Mouse (Mus musculus) heart, embryonic 16.5 days (tissue): ENCODE data around the gene Cttnbp2nl. TPM values are rescaled to one million over a fixed set of nuclear protein-coding genes. Genes with fewer than 3 reads are reported as not detected.
A peak's percentile ranks its signal among the peaks of the same experiment; 100 is the strongest.

Experiments used
- ATAC-seq: fragments of 200-750 bp; cut with Nextera tagmentation; replicated peaks from 2 replicates; pipeline ENCODE4 v1.8.0; 2017; ENCODE audit warnings: moderate number of reproducible peaks; ENCODE audit not compliant: insufficient read depth, low FRiP score; ENCODE audit errors: extremely low read depth
- H3K27ac ChIP-seq: fragments of 300-500 bp; sonication (generic); 2 replicates; pipeline ENCODE4 v1.5.1; 2014; ENCODE audit warnings: mild to moderate bottlenecking, low read length, control low read depth, moderate library complexity
- H3K27me3 ChIP-seq: fragments of 300-500 bp; sonication (generic); 2 replicates; pipeline ENCODE4 v1.6.1; 2014; ENCODE audit warnings: low read length, mixed read lengths; ENCODE audit not compliant: control insufficient read depth, insufficient read depth
- H3K36me3 ChIP-seq: fragments of 300-500 bp; sonication (generic); 2 replicates; pipeline ENCODE4 v1.6.1; 2014; ENCODE audit not compliant: control insufficient read depth, insufficient read depth
- H3K4me1 ChIP-seq: fragments of 300-500 bp; sonication (generic); 2 replicates; pipeline ENCODE4 v1.6.1; 2014; ENCODE audit warnings: low read length, mixed read lengths; ENCODE audit not compliant: control insufficient read depth, insufficient read depth
- H3K4me2 ChIP-seq: fragments of 300-500 bp; sonication (generic); 2 replicates; pipeline ENCODE4 v1.6.1; 2014; ENCODE audit warnings: low read depth, mild to moderate bottlenecking, control low read depth, low read length
- H3K4me3 ChIP-seq: fragments of 300-500 bp; sonication (generic); 2 replicates; pipeline ENCODE4 v1.5.1; 2014; ENCODE audit warnings: mild to moderate bottlenecking, control low read depth, low read length
- H3K9ac ChIP-seq: fragments of 300-500 bp; sonication (generic); 2 replicates; pipeline ENCODE4 v1.6.1; 2014; ENCODE audit warnings: low read length, control low read depth
- H3K9me3 ChIP-seq: fragments of 300-500 bp; sonication (generic); replicated peaks from 2 replicates; pipeline ENCODE4 v1.6.1; 2016; ENCODE audit warnings: low read length; ENCODE audit not compliant: control insufficient read depth
- WGBS: fragments of 180-500 bp; shearing (Covaris S2); extraction: QIAGEN DNeasy Blood & Tissue Kit; methylation state at CpG from one replicate; pipeline ENCODE4 v1.1.7; 2014; 5-methylcytosine and 5-hydroxymethylcytosine counted together
- polyA plus RNA-seq: library from polyadenylated mRNA; unstranded; fragments of >200 nt; fragmentation: Nextera tagmentation; extraction: Ambion mirVana; gene quantifications from 2 replicates; pipeline ENCODE4 v1.2.1, GENCODE M21; 2015

Gene Cttnbp2nl
- polyA plus RNA-seq, 1 experiment from 2014 or later: 19.4 TPM

GRCm38 (mm10) chr3:105014908-105015307 lies 38.0 kb downstream of the Cttnbp2nl start:
- Histone ChIP-seq H3K36me3 (peaks cover 11% of the 10 kb centered on the region), H3K27ac (no peak overlapping the region), H3K9ac (no peak overlapping the region), H3K4me3 (no peak overlapping the region), H3K9me3 (no peaks in the 10 kb centered on the region), H3K27me3 (no peaks in the 10 kb centered on the region), H3K4me1 (peaks cover 19% of the 10 kb centered on the region), H3K4me2 (no peak overlapping the region)
- 40% methylated on average over 2 of the region's 2 CpGs for WGBS
- no peak for ATAC-seq

- 70% methylated on average over 7 of the region's 7 CpGs for WGBS
- H3K4me3 ChIP-seq: no peak overlapping the region
- H3K9me3 ChIP-seq: no peaks in the 10 kb centered on the region
- peaks cover 16% of the 10 kb centered on the region for H3K4me1 ChIP-seq
- peak; percentile 56; the same call in 1 of the 2 replicates for ATAC-seq
- H3K27ac ChIP-seq: peak overlapping the region; percentile 6; the same call in 1 of the 2 replicates
- H3K9ac ChIP-seq: no peak overlapping the region
- no peaks in the 10 kb centered on the region for H3K27me3 ChIP-seq
- H3K36me3 ChIP-seq: peaks cover 19% of the 10 kb centered on the region
- H3K4me2 ChIP-seq: no peak overlapping the region
Measured at GRCm38 (mm10) chr3:105012696-105013313, 40.1 kb downstream of the Cttnbp2nl start.

- H3K27ac ChIP-seq: no peak overlapping the region
- H3K4me1 ChIP-seq: peaks cover 16% of the 10 kb centered on the region
- no peaks in the 10 kb centered on the region for H3K9me3 ChIP-seq
- H3K36me3 ChIP-seq: peaks cover 27% of the 10 kb centered on the region
- no peak for ATAC-seq
- no peak overlapping the region for H3K4me2 ChIP-seq
- no peak overlapping the region for H3K4me3 ChIP-seq
- 47% methylated on average over 5 of the region's 5 CpGs for WGBS
- no peaks in the 10 kb centered on the region for H3K27me3 ChIP-seq
- H3K9ac ChIP-seq: no peak overlapping the region
Measured at GRCm38 (mm10) chr3:105011883-105012282, 41.1 kb downstream of the Cttnbp2nl start.

- 89% methylated on average over 11 of the region's 11 CpGs for whole genome bisulfite sequencing
- ATAC-seq: no peak
- H3K9ac ChIP-seq: no peak overlapping the region
- peaks cover 36% of the 10 kb centered on the region for H3K36me3 ChIP-seq
- H3K27me3 ChIP-seq: no peaks in the 10 kb centered on the region
- H3K9me3 ChIP-seq: no peaks in the 10 kb centered on the region
- H3K4me3 ChIP-seq: no peak overlapping the region
- peaks cover 11% of the 10 kb centered on the region for H3K4me1 ChIP-seq
- H3K4me2 ChIP-seq: no peak overlapping the region
- H3K27ac ChIP-seq: no peak overlapping the region
Measured at GRCm38 (mm10) chr3:105010681-105011339, 42.1 kb downstream of the Cttnbp2nl start.

GRCm38 (mm10) chr3:105008070-105008469 lies 44.9 kb downstream of the Cttnbp2nl start:
- ATAC-seq: no peak
- WGBS: 80% methylated on average over 9 of the region's 9 CpGs
- Histone ChIP-seq H3K9me3 (no peaks in the 10 kb centered on the region), H3K27me3 (no peaks in the 10 kb centered on the region), H3K4me2 (no peak overlapping the region), H3K27ac (no peak overlapping the region), H3K36me3 (peaks cover 49% of the 10 kb centered on the region), H3K4me3 (no peak overlapping the region), H3K4me1 (peaks cover 9% of the 10 kb centered on the region; the same call in 1 of the 2 replicates), H3K9ac (no peak overlapping the region)

GRCm38 (mm10) chr3:105006101-105006500 lies 46.8 kb downstream of the Cttnbp2nl start:
- Histone ChIP-seq H3K9me3 (no peaks in the 10 kb centered on the region), H3K4me2 (no peak overlapping the region), H3K27ac (no peak overlapping the region), H3K4me3 (no peak overlapping the region), H3K9ac (no peak overlapping the region), H3K36me3 (peaks cover 48% of the 10 kb centered on the region), H3K4me1 (peaks cover 8% of the 10 kb centered on the region), H3K27me3 (no peaks in the 10 kb centered on the region)
- 89% methylated on average over 6 of the region's 6 CpGs for WGBS
- no peak for ATAC-seq

- Histone ChIP-seq H3K4me2 (no peak overlapping the region), H3K4me1 (peaks cover 13% of the 10 kb centered on the region), H3K9me3 (no peaks in the 10 kb centered on the region), H3K4me3 (no peak overlapping the region), H3K9ac (no peak overlapping the region), H3K27me3 (no peaks in the 10 kb centered on the region), H3K27ac (no peak overlapping the region), H3K36me3 (peaks cover 43% of the 10 kb centered on the region)
- WGBS: 86% methylated on average over 20 of the region's 20 CpGs
- no peak for ATAC-seq
Measured at GRCm38 (mm10) chr3:105005561-105006065, 47.3 kb downstream of the Cttnbp2nl start.

- no peak for ATAC-seq
- Histone ChIP-seq H3K9ac (no peak overlapping the region), H3K4me3 (no peak overlapping the region), H3K9me3 (no peaks in the 10 kb centered on the region), H3K27me3 (no peaks in the 10 kb centered on the region), H3K27ac (no peak overlapping the region), H3K4me1 (peaks cover 13% of the 10 kb centered on the region), H3K4me2 (no peak overlapping the region), H3K36me3 (peaks cover 39% of the 10 kb centered on the region)
- 86% methylated on average over 10 of the region's 10 CpGs for WGBS
Measured at GRCm38 (mm10) chr3:105005011-105005410, 47.9 kb downstream of the Cttnbp2nl start.

- Histone ChIP-seq H3K27ac (no peak overlapping the region), H3K9ac (no peak overlapping the region), H3K4me2 (no peak overlapping the region), H3K36me3 (peaks cover 31% of the 10 kb centered on the region), H3K4me1 (peaks cover 13% of the 10 kb centered on the region), H3K4me3 (no peak overlapping the region), H3K9me3 (no peaks in the 10 kb centered on the region), H3K27me3 (no peaks in the 10 kb centered on the region)
- WGBS: 82% methylated on average over 14 of the region's 14 CpGs
- no peak for ATAC-seq
Measured at GRCm38 (mm10) chr3:105003960-105004463, 48.9 kb downstream of the Cttnbp2nl start.
